Mouse (Mus musculus) G1E (cell line): ENCODE data around the gene Tal1. TPM values are rescaled to one million over a fixed set of nuclear protein-coding genes. Genes with fewer than 3 reads are reported as not detected.

ENCODE experiments used
- ATAC-seq: 2 replicates; pipeline ENCODE4 v1.8.0; 2016; ENCODE audit warnings: mild to moderate bottlenecking; ENCODE audit not compliant: insufficient number of reproducible peaks, poor library complexity, low FRiP score, severe bottlenecking; ENCODE audit errors: extremely low read depth
- DNase-seq: peaks from one replicate; pipeline ENCODE4 v3.0.0; 2012; ENCODE audit warnings: low spot score
- H3K27me3 ChIP-seq: 2 replicates; pipeline ENCODE4 v1.6.1; 2012; ENCODE audit warnings: mild to moderate bottlenecking, low read length, inconsistent platforms; ENCODE audit not compliant: insufficient read depth
- H3K36me3 ChIP-seq: replicated peaks from 2 replicates; pipeline ENCODE3; 2012; ENCODE audit warnings: mild to moderate bottlenecking, inconsistent platforms
- H3K4me1 ChIP-seq: 2 replicates; pipeline ENCODE4 v1.6.1; 2012; ENCODE audit warnings: low read depth, low read length, inconsistent platforms, mixed read lengths; ENCODE audit not compliant: insufficient read depth
- H3K4me3 ChIP-seq: 2 replicates; pipeline ENCODE4 v1.5.1; 2012; ENCODE audit warnings: low read depth, mild to moderate bottlenecking, inconsistent platforms, low read length, moderate library complexity, mixed read lengths
- H3K9me3 ChIP-seq: replicated peaks from 2 replicates; pipeline ENCODE4 v1.6.1; 2012; ENCODE audit warnings: inconsistent platforms
- CTCF ChIP-seq: IDR thresholded peaks from 2 replicates; pipeline ENCODE4 v1.5.1; 2012; ENCODE audit warnings: low read depth, low read length, inconsistent platforms, mixed read lengths
- GATA1 ChIP-seq: IDR thresholded peaks from 2 replicates; pipeline ENCODE4 v1.6.1; 2012; ENCODE audit warnings: borderline replicate concordance, low read length, inconsistent platforms, mixed read lengths
- GATA2 ChIP-seq: IDR thresholded peaks from 2 replicates; pipeline ENCODE4 v1.6.1; 2012; ENCODE audit warnings: low read depth, low read length, inconsistent platforms, borderline replicate concordance
- POLR2AphosphoS5 ChIP-seq: IDR thresholded peaks from 2 replicates; pipeline ENCODE4 v1.6.1; 2012; ENCODE audit warnings: low read depth, low read length, inconsistent platforms; ENCODE audit not compliant: insufficient replicate concordance
- TAL1 ChIP-seq: conservative IDR thresholded peaks from 2 replicates; pipeline ENCODE4 v1.6.1; 2012; ENCODE audit warnings: low read depth, low read length, inconsistent platforms, mixed read lengths
- polyA plus RNA-seq: library from polyadenylated mRNA; stranded (reverse); fragments of >175 nt; gene quantifications from 2 replicates; pipeline ENCODE4 v1.2.3, GENCODE M21; 2012
- total RNA-seq, 2 experiments: library from RNA; stranded (forward) in 1 of 2; stranded (reverse) in 1 of 2; fragments of 200-1000 nt in 1 of 2; fragments of >200 nt in 1 of 2; fragmentation: Nextera tagmentation in 1 of 2; gene quantifications; 2 replicates each; pipeline ENCODE4 v1.2.3; 2014 to 2017

Gene Tal1
- total and polyA plus RNA-seq, 3 experiments, result 155 to 239 (median 174) TPM

DNA sequence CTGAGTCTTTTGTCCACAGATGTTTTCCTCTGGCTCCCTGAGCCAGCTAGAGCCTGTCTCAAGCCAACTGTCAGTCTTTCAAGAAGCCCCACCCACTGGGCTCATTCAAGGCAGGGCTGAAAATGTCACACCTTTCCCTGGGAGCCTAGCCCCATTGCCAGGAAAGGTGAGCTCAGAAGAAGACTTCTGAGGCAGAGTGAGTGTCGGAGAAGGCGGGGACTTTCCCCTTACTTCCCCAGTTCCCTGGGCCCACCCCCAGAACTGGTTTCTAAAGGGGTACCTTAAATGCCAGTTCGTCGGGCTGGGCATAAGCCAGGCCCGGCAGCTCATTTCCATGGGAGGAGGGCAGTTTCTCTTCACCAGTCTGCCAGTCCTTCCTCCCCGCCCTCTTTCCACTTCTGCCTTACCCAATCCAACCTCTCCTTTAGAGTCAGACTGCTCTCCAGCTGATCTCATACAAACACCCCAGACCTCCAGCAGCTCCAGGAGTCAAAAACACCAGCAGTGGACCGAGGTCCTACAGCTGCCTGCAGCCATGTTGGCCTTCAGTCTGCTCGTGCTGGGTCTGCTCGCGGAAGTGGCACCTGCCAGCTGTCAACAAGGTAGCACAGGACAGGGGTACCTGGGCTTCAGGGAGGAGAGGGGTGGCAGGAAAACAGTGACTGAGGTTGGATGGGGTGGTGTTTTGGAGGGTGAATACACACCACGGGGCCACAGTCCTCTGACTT, 32.5 kb downstream of the Tal1 start, which contains the start of gene Pdzk1ip1:
TSS of gene Pdzk1ip1 (plus strand) at position 98 of the 728 bp plus-strand sequence.
- H3K27me3 ChIP-seq, result no peaks in the 10 kb centered on the region; the same call in 1 of the 2 replicates
- DNase-seq (no peak), ATAC-seq (0 out of 2 replicates have a peak, but pooled peaks have one; percentile 9)
- H3K36me3 ChIP-seq, result no peaks in the 10 kb centered on the region
- H3K4me1 ChIP-seq, result peaks cover 85% of the 10 kb centered on the region
- no peak within 1 kb of the TSS for H3K4me3 ChIP-seq
- no peaks in the 10 kb centered on the region for H3K9me3 ChIP-seq
- TF ChIP-seq GATA1 (no peak), CTCF (no peak), TAL1 (no peak), GATA2 (no peak), POLR2AphosphoS5 (no peak)

GRCm38 (mm10) chr4:115090592-115090991, 34.4 kb downstream of the Tal1 start:
- no peak for TF ChIP-seq GATA1
- TF ChIP-seq CTCF, result no peak
- TF ChIP-seq POLR2AphosphoS5, result no peak
- TF ChIP-seq GATA2, result no peak
- no peak for TF ChIP-seq TAL1

GRCm38 (mm10) chr4:115091806-115092205, 35.6 kb downstream of the Tal1 start:
- H3K36me3 ChIP-seq, result no peaks in the 10 kb centered on the region
- no peak for ATAC-seq
- peaks cover 91% of the 10 kb centered on the region for H3K4me1 ChIP-seq
- H3K4me3 ChIP-seq, result no peak overlapping the region
- no peaks in the 10 kb centered on the region; the same call in 1 of the 2 replicates for H3K27me3 ChIP-seq
- no peak for DNase-seq
- TF ChIP-seq GATA1 (no peak), GATA2 (no peak), CTCF (no peak), POLR2AphosphoS5 (no peak), TAL1 (no peak)
- no peaks in the 10 kb centered on the region for H3K9me3 ChIP-seq

More at GRCm38 (mm10) chr4:115090592-115090991, 34.4 kb downstream of the Tal1 start:
- Histone ChIP-seq H3K36me3 (no peaks in the 10 kb centered on the region), H3K4me1 (peaks cover 90% of the 10 kb centered on the region), H3K9me3 (no peaks in the 10 kb centered on the region), H3K4me3 (no peak overlapping the region), H3K27me3 (no peaks in the 10 kb centered on the region; the same call in 1 of the 2 replicates)
- DNase-seq, result no peak
- no peak for ATAC-seq

DNA sequence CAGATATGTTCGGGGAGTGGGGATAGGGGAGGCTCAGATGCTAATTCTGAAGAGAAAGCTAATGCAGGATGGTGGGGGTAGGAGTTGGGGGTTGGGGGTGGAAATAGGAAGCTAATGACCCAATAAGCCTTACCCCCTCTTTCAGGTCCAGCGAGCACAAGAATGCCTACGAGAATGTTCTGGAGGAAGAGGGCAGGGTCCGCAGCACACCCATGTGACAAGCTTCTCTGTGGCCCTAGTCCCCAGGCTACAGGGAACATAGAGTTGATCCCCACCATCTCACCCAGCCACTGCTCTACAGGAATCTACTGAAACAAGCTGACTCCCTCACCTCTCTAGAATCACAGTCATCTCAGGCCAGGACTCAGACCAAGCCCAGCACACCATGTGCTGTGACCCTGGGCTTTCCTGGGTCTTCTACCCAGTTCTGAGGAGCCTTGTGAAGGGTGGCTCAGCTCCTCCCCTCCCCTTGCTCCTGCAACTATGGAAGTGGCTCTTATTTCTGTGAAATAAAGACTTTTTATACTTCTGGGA, 37.2 kb downstream of the Tal1 start:
- Histone ChIP-seq H3K9me3 (no peaks in the 10 kb centered on the region), H3K4me1 (peaks cover 89% of the 10 kb centered on the region), H3K27me3 (no peaks in the 10 kb centered on the region; the same call in 1 of the 2 replicates), H3K36me3 (no peaks in the 10 kb centered on the region), H3K4me3 (no peak overlapping the region)
- ATAC-seq, result no peak
- no peak for DNase-seq
- TF ChIP-seq GATA1, result no peak
- TF ChIP-seq GATA2, result no peak
- no peak for TF ChIP-seq POLR2AphosphoS5
- no peak for TF ChIP-seq CTCF
- no peak for TF ChIP-seq TAL1

GRCm38 (mm10) chr4:115094056-115094455, 37.8 kb downstream of the Tal1 start:
- Histone ChIP-seq H3K36me3 (no peaks in the 10 kb centered on the region), H3K27me3 (no peaks in the 10 kb centered on the region; the same call in 1 of the 2 replicates), H3K9me3 (no peaks in the 10 kb centered on the region), H3K4me3 (no peak overlapping the region), H3K4me1 (peaks cover 87% of the 10 kb centered on the region)
- ATAC-seq (no peak), DNase-seq (no peak)
- no peak for TF ChIP-seq TAL1
- no peak for TF ChIP-seq GATA2
- TF ChIP-seq GATA1, result no peak
- TF ChIP-seq CTCF, result no peak
- no peak for TF ChIP-seq POLR2AphosphoS5

DNA sequence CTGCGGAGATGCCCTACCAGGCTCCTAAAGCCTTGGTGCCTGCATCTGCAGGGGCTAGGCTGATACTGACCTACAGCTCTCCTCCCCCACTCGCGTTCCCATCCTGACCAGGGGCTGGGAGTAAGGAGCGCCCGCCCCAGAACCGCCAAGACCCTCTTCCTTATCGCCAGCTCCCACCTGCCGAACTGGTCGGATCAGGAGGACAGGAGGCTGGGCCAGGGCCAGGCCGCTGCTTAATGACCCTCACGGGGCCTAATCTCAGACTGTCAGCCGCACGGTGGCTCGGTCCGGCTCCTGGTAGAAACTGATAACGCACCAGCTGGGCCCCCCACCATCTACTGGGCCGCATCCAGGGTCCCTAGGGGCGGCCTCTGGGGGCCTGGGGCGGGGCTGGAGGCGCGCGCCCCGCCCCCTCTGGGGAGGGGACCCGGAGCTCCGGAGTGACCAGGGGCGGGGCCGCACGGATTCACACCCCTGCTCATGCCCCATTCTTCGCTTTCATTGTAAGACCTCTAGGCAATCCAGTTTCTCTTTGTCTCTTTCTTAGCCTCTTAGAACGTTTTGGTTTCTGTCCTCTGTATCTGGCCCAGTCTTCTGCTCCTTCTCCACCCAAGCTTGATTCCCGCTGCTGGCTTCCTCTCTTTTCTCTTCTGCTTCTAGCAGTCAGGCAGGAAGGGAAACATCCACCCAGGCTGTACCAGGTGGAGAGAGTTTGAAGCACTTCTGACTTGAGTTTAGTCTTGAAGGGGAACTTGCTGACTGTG, 39.6 kb downstream of the Tal1 start:
- TF ChIP-seq TAL1 (peak; percentile 99), CTCF (no peak)
- Histone ChIP-seq H3K4me3 (peak overlapping the region; percentile 65; the same call in 1 of the 2 replicates), H3K27me3 (peaks cover 2% of the 10 kb centered on the region; the same call in 1 of the 2 replicates), H3K4me1 (peaks cover 82% of the 10 kb centered on the region), H3K9me3 (no peaks in the 10 kb centered on the region), H3K36me3 (no peaks in the 10 kb centered on the region)
- DNase-seq, result peak; percentile 93
- peak; percentile 86 for ATAC-seq
